Mouse (Mus musculus): Measurements from ENCODE around the gene Derl2. TPM values are rescaled to one million over a fixed set of nuclear protein-coding genes. Genes with fewer than 3 reads are reported as not detected.

Gene Derl2
- polyA plus RNA-seq (2011; ENCODE audit: insufficient read length, low read depth, missing spikeins) = 68.2 and 74.5 TPM in 2 replicates

DNA sequence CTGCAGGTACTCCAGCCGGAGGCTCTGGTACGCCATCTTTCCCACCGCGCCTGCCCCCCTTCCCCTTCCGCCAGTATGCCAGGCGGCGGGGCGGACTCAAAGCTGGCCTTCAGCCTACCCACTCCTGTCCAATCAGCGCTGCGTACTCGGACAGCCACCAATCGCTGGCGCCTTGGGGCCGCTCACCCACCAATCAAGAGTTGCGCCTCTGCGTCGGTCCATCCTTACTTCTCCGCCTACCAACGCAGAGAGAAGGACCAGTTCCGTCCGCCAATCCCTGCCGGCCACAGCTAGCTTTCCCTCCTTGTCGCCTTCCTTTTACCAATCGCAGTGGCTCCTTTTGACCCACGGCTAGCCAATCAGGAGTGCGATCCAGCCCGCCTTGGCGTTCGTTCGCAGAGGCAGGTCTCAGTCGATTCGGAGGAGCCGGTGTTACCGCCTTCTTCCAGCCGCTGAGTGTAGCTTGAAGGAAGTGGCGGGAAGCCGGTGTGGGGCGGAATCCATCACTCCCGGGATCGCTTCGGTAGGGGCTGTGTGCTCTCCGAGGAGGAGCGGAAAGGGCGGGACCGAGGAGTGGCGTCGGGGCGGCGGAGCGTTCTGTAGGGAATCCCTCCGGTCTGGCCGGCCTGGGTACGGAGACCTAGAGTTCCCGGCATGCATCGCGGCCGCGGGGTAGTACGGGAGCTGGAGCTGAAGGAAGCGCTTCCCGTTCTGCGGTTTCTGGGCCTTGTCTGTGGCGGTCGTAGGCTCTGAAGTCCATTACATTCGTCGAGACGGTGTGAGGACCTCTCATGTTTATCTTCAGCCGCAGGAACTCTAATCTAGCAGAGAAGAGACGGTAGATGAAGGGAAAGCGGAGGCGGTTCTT lies at the start of gene Derl2, which contains the start of gene Mis12:
Derl2 (minus strand) TSS at position 641 of the 868 bp plus-strand sequence.
Mis12 (plus strand) TSS at position 411 of the 868 bp plus-strand sequence.
- TF ChIP-seq CTCF (IDR thresholded peaks at IDR 0.05; ENCODE audit: borderline replicate concordance, insufficient read depth, low read length) (no peak), POLR2A (IDR thresholded peaks at IDR 0.05; ENCODE audit: low read depth, low read length) (peak; percentile 85)
- Histone ChIP-seq H3K4me1 (ENCODE audit: control insufficient read depth, insufficient read depth, low read length) (no peaks in the 10 kb centered on the region; the same call in 1 of the 2 replicates), H3K27ac (ENCODE audit: insufficient read depth, low read length) (peak within 1 kb of the TSS; percentile 74), H3K4me3 (ENCODE audit: insufficient read depth, low read length) (peak within 1 kb of the TSS; percentile 87)

GRCm38 (mm10) chr11:71052554-71052953 lies 32.9 kb upstream of the Derl2 start:
- no peak overlapping the region for H3K4me3 ChIP-seq (ENCODE audit: insufficient read depth, low read length)
- H3K27ac ChIP-seq (ENCODE audit: insufficient read depth, low read length) = no peak overlapping the region
- TF ChIP-seq POLR2A (IDR thresholded peaks at IDR 0.05; ENCODE audit: low read depth, low read length) (no peak), CTCF (IDR thresholded peaks at IDR 0.05; ENCODE audit: borderline replicate concordance, insufficient read depth, low read length) (no peak)
- no peaks in the 10 kb centered on the region for H3K4me1 ChIP-seq (ENCODE audit: control insufficient read depth, insufficient read depth, low read length)

DNA sequence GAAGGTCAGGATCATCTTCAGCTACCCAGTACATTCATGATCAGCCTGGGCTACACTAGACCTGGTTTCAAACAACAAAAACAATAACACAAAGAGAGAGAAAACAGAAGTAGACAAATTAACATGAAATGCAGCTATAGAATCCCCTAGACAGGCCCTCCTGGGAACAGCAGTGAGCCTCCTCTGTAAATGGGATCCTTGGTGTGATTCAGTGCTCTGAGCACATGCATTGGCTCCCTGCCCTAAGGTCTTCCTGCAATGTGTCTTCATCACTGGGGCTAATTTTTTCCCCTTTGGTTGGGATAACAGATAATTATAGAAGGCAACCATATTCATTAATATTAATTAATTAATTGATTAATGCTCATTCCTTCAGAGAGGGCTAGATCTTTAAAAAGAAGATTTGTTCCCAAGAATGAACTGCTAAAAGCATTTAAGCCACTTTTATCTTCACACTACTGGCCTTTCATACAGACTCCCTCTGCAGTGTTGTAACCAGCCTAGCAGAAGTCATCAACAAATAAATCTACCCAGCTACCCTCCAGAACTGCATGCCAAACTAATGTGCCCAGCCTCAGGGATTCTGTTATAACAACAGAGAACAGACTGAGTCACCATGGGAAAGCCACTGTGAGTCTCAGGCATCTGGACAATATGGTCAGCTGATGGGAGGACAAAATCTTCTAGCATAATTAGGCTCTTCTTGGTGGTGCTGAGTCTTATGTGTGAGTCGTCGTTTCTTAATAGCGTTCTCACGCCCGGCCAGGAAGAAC lies 20.1 kb upstream of the Derl2 start:
- Histone ChIP-seq H3K4me3 (ENCODE audit: insufficient read depth, low read length) (no peak overlapping the region), H3K27ac (ENCODE audit: insufficient read depth, low read length) (no peak overlapping the region), H3K4me1 (ENCODE audit: control insufficient read depth, insufficient read depth, low read length) (no peaks in the 10 kb centered on the region)
- TF ChIP-seq POLR2A (IDR thresholded peaks at IDR 0.05; ENCODE audit: low read depth, low read length) (no peak), CTCF (IDR thresholded peaks at IDR 0.05; ENCODE audit: borderline replicate concordance, insufficient read depth, low read length) (no peak)

- H3K27ac ChIP-seq (ENCODE audit: insufficient read depth, low read length) = no peak within 1 kb of the TSS
- no peaks in the 10 kb centered on the region for H3K4me1 ChIP-seq (ENCODE audit: control insufficient read depth, insufficient read depth, low read length)
- H3K4me3 ChIP-seq (ENCODE audit: insufficient read depth, low read length) = peak within 1 kb of the TSS; percentile 21
- no peak for TF ChIP-seq CTCF (IDR thresholded peaks at IDR 0.05; ENCODE audit: borderline replicate concordance, insufficient read depth, low read length)
- TF ChIP-seq POLR2A (IDR thresholded peaks at IDR 0.05; ENCODE audit: low read depth, low read length) = peak; percentile 63
Observed at GRCm38 (mm10) chr11:71033163-71033761, 13.6 kb upstream of the Derl2 start, which contains the start of gene 6330403K07Rik. Gene 6330403K07Rik (minus strand): TSS chr11:71033513.

DNA sequence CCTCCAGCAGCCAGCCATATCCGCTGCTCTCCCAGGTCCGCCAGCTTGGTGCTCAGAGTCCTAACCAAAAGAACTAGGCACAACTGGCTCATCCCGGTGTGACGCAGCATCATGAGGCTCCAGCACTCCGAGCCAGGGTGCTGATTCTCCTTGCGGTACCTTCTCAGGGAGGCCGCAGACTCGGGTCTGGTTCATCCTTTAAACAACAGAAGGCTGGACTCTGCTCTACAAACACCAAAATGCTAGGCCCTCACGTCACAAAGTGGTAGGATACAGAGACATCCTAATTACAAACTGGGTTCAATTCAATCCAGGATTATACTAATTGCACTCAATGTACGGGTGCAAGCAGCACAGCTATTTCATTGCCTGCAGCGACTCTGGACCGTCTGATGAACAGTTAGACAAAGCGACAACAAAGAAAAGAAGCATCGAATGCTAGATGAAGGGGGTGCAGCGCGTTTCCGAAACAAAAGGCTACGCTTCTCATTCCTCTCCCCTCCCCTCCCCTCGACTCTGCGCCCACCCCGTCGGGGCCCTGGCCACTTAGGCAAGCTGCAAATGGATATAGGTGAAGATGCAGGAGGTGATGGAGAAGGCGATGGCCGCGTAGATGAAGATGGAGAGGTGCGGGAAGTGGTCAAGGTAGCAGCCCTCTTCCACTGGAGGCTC lies 13.0 kb upstream of the Derl2 start:
- H3K4me1 ChIP-seq (ENCODE audit: control insufficient read depth, insufficient read depth, low read length) = no peaks in the 10 kb centered on the region
- TF ChIP-seq CTCF (IDR thresholded peaks at IDR 0.05; ENCODE audit: borderline replicate concordance, insufficient read depth, low read length) (no peak), POLR2A (IDR thresholded peaks at IDR 0.05; ENCODE audit: low read depth, low read length) (no peak)
- peak overlapping the region; percentile 21 for H3K4me3 ChIP-seq (ENCODE audit: insufficient read depth, low read length)
- no peak overlapping the region for H3K27ac ChIP-seq (ENCODE audit: insufficient read depth, low read length)

GRCm38 (mm10) chr11:71032070-71032469 lies 12.4 kb upstream of the Derl2 start:
- H3K27ac ChIP-seq (ENCODE audit: insufficient read depth, low read length) = no peak overlapping the region
- no peaks in the 10 kb centered on the region for H3K4me1 ChIP-seq (ENCODE audit: control insufficient read depth, insufficient read depth, low read length)
- H3K4me3 ChIP-seq (ENCODE audit: insufficient read depth, low read length) = no peak overlapping the region
- TF ChIP-seq POLR2A (IDR thresholded peaks at IDR 0.05; ENCODE audit: low read depth, low read length) = no peak
- TF ChIP-seq CTCF (IDR thresholded peaks at IDR 0.05; ENCODE audit: borderline replicate concordance, insufficient read depth, low read length) = no peak

- no peak overlapping the region for H3K27ac ChIP-seq (ENCODE audit: insufficient read depth, low read length)
- TF ChIP-seq POLR2A (IDR thresholded peaks at IDR 0.05; ENCODE audit: low read depth, low read length) (no peak), CTCF (IDR thresholded peaks at IDR 0.05; ENCODE audit: borderline replicate concordance, insufficient read depth, low read length) (no peak)
- H3K4me1 ChIP-seq (ENCODE audit: control insufficient read depth, insufficient read depth, low read length) = no peaks in the 10 kb centered on the region
- no peak overlapping the region for H3K4me3 ChIP-seq (ENCODE audit: insufficient read depth, low read length)
Observed at GRCm38 (mm10) chr11:71029403-71030118, 9.9 kb upstream of the Derl2 start.

- Histone ChIP-seq H3K4me1 (ENCODE audit: control insufficient read depth, insufficient read depth, low read length) (no peaks in the 10 kb centered on the region), H3K27ac (ENCODE audit: insufficient read depth, low read length) (no peak overlapping the region), H3K4me3 (ENCODE audit: insufficient read depth, low read length) (no peak overlapping the region)
- TF ChIP-seq CTCF (IDR thresholded peaks at IDR 0.05; ENCODE audit: borderline replicate concordance, insufficient read depth, low read length) = no peak
- no peak for TF ChIP-seq POLR2A (IDR thresholded peaks at IDR 0.05; ENCODE audit: low read depth, low read length)
Observed at GRCm38 (mm10) chr11:71028280-71028679, 8.6 kb upstream of the Derl2 start.
